Mouse (Mus musculus) small intestine, adult 2 months (tissue): ENCODE measurements around the gene Dph1.

Experiments used
- CTCF ChIP-seq: fragments of 200-500 bp; IDR thresholded peaks from 2 replicates; pipeline ENCODE4 v1.5.1; 2012; ENCODE audit warnings: low read depth, mild to moderate bottlenecking, control low read depth, inconsistent platforms, low read length, moderate library complexity, mixed read lengths; ENCODE audit not compliant: insufficient replicate concordance, insufficient read length; ENCODE audit errors: extremely low read depth
- POLR2A ChIP-seq: fragments of 200-500 bp; IDR thresholded peaks from 2 replicates; pipeline ENCODE4 v1.6.1; 2012; ENCODE audit warnings: low read depth, mild to moderate bottlenecking, control low read depth, inconsistent platforms, low read length, moderate library complexity

GRCm38 (mm10) chr11:75227632-75228031 is 36.6 kb upstream of the Dph1 start:
- TF ChIP-seq POLR2A, result no peak
- TF ChIP-seq CTCF, result no peak
